Mouse (Mus musculus) left cerebral cortex, postnatal 14 days (tissue): ENCODE measurements around the gene Ccl28. TPM values are rescaled to one million over a fixed set of nuclear protein-coding genes. Genes with fewer than 3 reads are reported as not detected.

Source experiments
- total RNA-seq, 2 experiments: library from RNA; stranded (reverse); gene quantifications; 2 replicates each; pipeline ENCODE4 v1.2.3; 2021

Gene Ccl28
- total RNA-seq, 2 experiments from 2014 or later: 0.90 to 1.3 TPM

Other genes with a start within 250 kb of the Ccl28 start
- 100 to 1,000 TPM in 1 of 2 experiments, 10 to 100 TPM in 1; 96.3 to 101 TPM for gene Paip1, start 195.2 kb upstream of the Ccl28 start, total RNA-seq
- 10 to 100 TPM; 20.1 to 23.6 TPM for gene 4833420G17Rik, start 161.1 kb upstream of the Ccl28 start, total RNA-seq
- 10 to 100 TPM; 19.2 to 25.0 TPM for gene Tmem267, start 135.8 kb upstream of the Ccl28 start, total RNA-seq
- gene 3110070M22Rik, start 135.4 kb upstream of the Ccl28 start, total RNA-seq: 1 to 10 TPM; 2.7 to 4.3 TPM
- 100 to 1,000 TPM; 445 to 454 TPM for gene Hmgcs1, start 66.6 kb downstream of the Ccl28 start, total RNA-seq
- gene Nim1k, start 132.1 kb downstream of the Ccl28 start, total RNA-seq: 10 to 100 TPM; 13.2 to 14.8 TPM
- gene Zfp131, start 167.1 kb downstream of the Ccl28 start, total RNA-seq: 10 to 100 TPM; 39.7 to 41.9 TPM
- not detected for gene AF067063, start 206.4 kb downstream of the Ccl28 start, total RNA-seq
- not detected for gene D13Ertd608e, start 212.2 kb downstream of the Ccl28 start, total RNA-seq